Mouse (Mus musculus) heart, embryonic 14.5 days (tissue): ENCODE measurements around the gene Pax7. TPM values are rescaled to one million over a fixed set of nuclear protein-coding genes. Genes with fewer than 3 reads are reported as not detected.

ENCODE experiments used
- ATAC-seq: fragments of 200-750 bp; cut with Nextera tagmentation; 2 replicates; pipeline ENCODE4 v1.8.0; 2017; ENCODE audit warnings: low read depth, moderate TSS enrichment; ENCODE audit not compliant: insufficient number of reproducible peaks, insufficient read depth, low FRiP score
- H3K27ac ChIP-seq, 2 experiments: fragments of 200-500 bp in 1 of 2; fragments of 300-500 bp in 1 of 2; sonication (generic) in 1 of 2; replicated peaks in 1 of 2; 2 replicates each; pipeline ENCODE4 v1.5.1; 2012 to 2014; ENCODE audit warnings: low read depth in 2 of 2, low read length in 2 of 2, control low read depth in 1 of 2, mild to moderate bottlenecking in 1 of 2, mixed read lengths in 1 of 2; ENCODE audit not compliant: control insufficient read depth in 1 of 2, insufficient read depth in 1 of 2
- H3K27me3 ChIP-seq: fragments of 300-500 bp; sonication (generic); 2 replicates; pipeline ENCODE4 v1.6.1; 2014; ENCODE audit warnings: mild to moderate bottlenecking, low read length, control low read depth; ENCODE audit not compliant: control insufficient read depth, insufficient read depth
- H3K36me3 ChIP-seq: fragments of 300-500 bp; sonication (generic); 2 replicates; pipeline ENCODE4 v1.6.1; 2014; ENCODE audit warnings: mild to moderate bottlenecking, control low read depth, low read length, mixed read lengths; ENCODE audit not compliant: control insufficient read depth, insufficient read depth
- H3K4me1 ChIP-seq, 2 experiments: fragments of 200-500 bp in 1 of 2; fragments of 300-500 bp in 1 of 2; sonication (generic) in 1 of 2; 2 replicates each; pipeline ENCODE4 v1.6.1; 2012 to 2014; ENCODE audit warnings: low read length in 2 of 2, control low read depth in 1 of 2, mixed read lengths in 1 of 2; ENCODE audit not compliant: control insufficient read depth in 2 of 2, insufficient read depth in 2 of 2
- H3K4me2 ChIP-seq: fragments of 300-500 bp; sonication (generic); 2 replicates; pipeline ENCODE4 v1.6.1; 2014; ENCODE audit warnings: mild to moderate bottlenecking, low read length
- H3K4me3 ChIP-seq, 2 experiments: fragments of 200-500 bp in 1 of 2; fragments of 300-500 bp in 1 of 2; sonication (generic) in 1 of 2; 2 replicates each; pipeline ENCODE4 v1.5.1; 2012 to 2014; ENCODE audit warnings: low read length in 2 of 2, mild to moderate bottlenecking in 2 of 2, control low read depth in 1 of 2, low read depth in 1 of 2, moderate library complexity in 1 of 2; ENCODE audit not compliant: control insufficient read depth in 1 of 2, insufficient read depth in 1 of 2
- H3K9ac ChIP-seq: fragments of 300-500 bp; sonication (generic); 2 replicates; pipeline ENCODE4 v1.6.1; 2014; ENCODE audit warnings: mild to moderate bottlenecking, low read length
- H3K9me3 ChIP-seq: fragments of 300-500 bp; sonication (generic); 2 replicates; pipeline ENCODE4 v1.6.1; 2016; ENCODE audit warnings: low read length, control low read depth; ENCODE audit not compliant: control insufficient read depth
- WGBS: fragments of 180-500 bp; shearing (Covaris S2); extraction: QIAGEN DNeasy Blood & Tissue Kit; methylation state at CpG from one replicate; pipeline ENCODE4 v1.1.7; 2014; 5-methylcytosine and 5-hydroxymethylcytosine counted together
- polyA plus RNA-seq: library from polyadenylated mRNA; unstranded; fragments of >200 nt; fragmentation: Nextera tagmentation; extraction: Ambion mirVana; gene quantifications from 2 replicates; pipeline ENCODE4 v1.2.1, GENCODE M21; 2014

Gene Pax7
- polyA plus RNA-seq = not detected in 2 replicates

- Histone ChIP-seq H3K27me3 (peaks cover 99% of the 10 kb centered on the region), H3K4me2 (peak within 1 kb of the TSS; percentile 43), H3K36me3 (no peaks in the 10 kb centered on the region), H3K27ac (no peak within 1 kb of the TSS), H3K4me1 (peaks cover 2 to 10% of the 10 kb centered on the region in 2 experiments; a peak in 3 of 4 replicates), H3K4me3 (peak within 1 kb of the TSS in 1 of 2 experiments; percentile 23; a peak in 2 of 4 replicates), H3K9me3 (no peaks in the 10 kb centered on the region), H3K9ac (no peak within 1 kb of the TSS)
- WGBS = under 1% methylated on average over 35 of the region's 41 CpGs
- ATAC-seq = no peak
These were observed at the start of gene Pax7 for GRCm38 (mm10) chr4:139833036-139833634. TSS of gene Pax7 (minus strand) at chr4:139833528.

GRCm38 (mm10) chr4:139881796-139882195 is 48.5 kb upstream of the Pax7 start:
- H3K4me1 ChIP-seq = no peaks in the 10 kb centered on the region
- no peak overlapping the region for H3K4me2 ChIP-seq
- H3K27ac ChIP-seq = no peak overlapping the region
- H3K9ac ChIP-seq = no peak overlapping the region
- ATAC-seq = no peak
- no peaks in the 10 kb centered on the region for H3K27me3 ChIP-seq
- H3K36me3 ChIP-seq = no peaks in the 10 kb centered on the region
- no peak overlapping the region for H3K4me3 ChIP-seq
- no peaks in the 10 kb centered on the region for H3K9me3 ChIP-seq

GRCm38 (mm10) chr4:139879324-139879723 is 46.0 kb upstream of the Pax7 start:
- Histone ChIP-seq H3K4me1 (no peaks in the 10 kb centered on the region), H3K9ac (no peak overlapping the region), H3K9me3 (no peaks in the 10 kb centered on the region), H3K4me2 (no peak overlapping the region), H3K4me3 (no peak overlapping the region), H3K27me3 (no peaks in the 10 kb centered on the region), H3K27ac (no peak overlapping the region), H3K36me3 (no peaks in the 10 kb centered on the region)
- 62% methylated on average over 7 of the region's 7 CpGs for WGBS
- no peak for ATAC-seq

GRCm38 (mm10) chr4:139878443-139878842 is 45.1 kb upstream of the Pax7 start:
- Histone ChIP-seq H3K4me2 (no peak overlapping the region), H3K27me3 (no peaks in the 10 kb centered on the region), H3K9ac (no peak overlapping the region), H3K4me3 (no peak overlapping the region), H3K27ac (no peak overlapping the region), H3K9me3 (no peaks in the 10 kb centered on the region), H3K36me3 (no peaks in the 10 kb centered on the region), H3K4me1 (no peaks in the 10 kb centered on the region)
- WGBS = 64% methylated on average over 4 of the region's 4 CpGs
- no peak for ATAC-seq

- Histone ChIP-seq H3K36me3 (no peaks in the 10 kb centered on the region), H3K4me3 (no peak overlapping the region), H3K4me2 (no peak overlapping the region), H3K4me1 (no peaks in the 10 kb centered on the region), H3K27ac (no peak overlapping the region), H3K9me3 (no peaks in the 10 kb centered on the region), H3K27me3 (peaks cover 2% of the 10 kb centered on the region; the same call in 1 of the 2 replicates), H3K9ac (no peak overlapping the region)
- ATAC-seq = no peak
- 6% methylated on average over 4 of the region's 4 CpGs for WGBS
These were observed 43.9 kb upstream of the Pax7 start for GRCm38 (mm10) chr4:139877269-139877668.

- H3K4me3 ChIP-seq = no peak overlapping the region
- peaks cover 3% of the 10 kb centered on the region; the same call in 1 of the 2 replicates for H3K27me3 ChIP-seq
- H3K36me3 ChIP-seq = no peaks in the 10 kb centered on the region
- no peaks in the 10 kb centered on the region for H3K4me1 ChIP-seq
- ATAC-seq = no peak
- no peak overlapping the region for H3K27ac ChIP-seq
- no peaks in the 10 kb centered on the region for H3K9me3 ChIP-seq
- H3K4me2 ChIP-seq = no peak overlapping the region
- 5% methylated on average over 3 of the region's 3 CpGs for WGBS
- H3K9ac ChIP-seq = no peak overlapping the region
These were observed 39.3 kb upstream of the Pax7 start for GRCm38 (mm10) chr4:139872595-139872994.

GRCm38 (mm10) chr4:139871699-139872098 is 38.4 kb upstream of the Pax7 start:
- no peak for ATAC-seq
- WGBS = 21% methylated on average over 12 of the region's 12 CpGs

GRCm38 (mm10) chr4:139863218-139863617 is 29.9 kb upstream of the Pax7 start:
- Histone ChIP-seq H3K9ac (no peak overlapping the region), H3K27ac (no peak overlapping the region), H3K4me1 (no peaks in the 10 kb centered on the region), H3K27me3 (peaks cover 17% of the 10 kb centered on the region), H3K4me3 (no peak overlapping the region), H3K36me3 (no peaks in the 10 kb centered on the region), H3K4me2 (no peak overlapping the region), H3K9me3 (peaks cover 5% of the 10 kb centered on the region; the same call in 1 of the 2 replicates)
- WGBS = 80% methylated on average over 1 of the region's 1 CpGs
- no peak for ATAC-seq

More at GRCm38 (mm10) chr4:139871699-139872098, 38.4 kb upstream of the Pax7 start:
- peaks cover 3% of the 10 kb centered on the region; the same call in 1 of the 2 replicates for H3K27me3 ChIP-seq
- no peaks in the 10 kb centered on the region for H3K4me1 ChIP-seq
- no peak overlapping the region for H3K4me3 ChIP-seq
- H3K27ac ChIP-seq = no peak overlapping the region
- no peak overlapping the region for H3K4me2 ChIP-seq
- H3K9me3 ChIP-seq = no peaks in the 10 kb centered on the region
- no peaks in the 10 kb centered on the region for H3K36me3 ChIP-seq
- no peak overlapping the region for H3K9ac ChIP-seq
